Mouse (Mus musculus) liver, embryonic 14.5 days (tissue): Measurements from ENCODE around the gene Tns3.

ENCODE experiments used
- CTCF ChIP-seq: IDR thresholded peaks from 2 replicates; pipeline ENCODE4 v1.5.1; 2016; ENCODE audit warnings: antibody characterized with exemption, low read depth, control low read depth
- EP300 ChIP-seq: IDR thresholded peaks from 2 replicates; pipeline ENCODE4 v1.6.1; 2016; ENCODE audit warnings: antibody characterized with exemption, low read depth

GRCm38 (mm10) chr11:8468161-8469091, 195.9 kb downstream of the Tns3 start:
- TF ChIP-seq CTCF (no peak), EP300 (no peak)
